Mouse (Mus musculus): ENCODE measurements around the gene Olfr1412.

DNA sequence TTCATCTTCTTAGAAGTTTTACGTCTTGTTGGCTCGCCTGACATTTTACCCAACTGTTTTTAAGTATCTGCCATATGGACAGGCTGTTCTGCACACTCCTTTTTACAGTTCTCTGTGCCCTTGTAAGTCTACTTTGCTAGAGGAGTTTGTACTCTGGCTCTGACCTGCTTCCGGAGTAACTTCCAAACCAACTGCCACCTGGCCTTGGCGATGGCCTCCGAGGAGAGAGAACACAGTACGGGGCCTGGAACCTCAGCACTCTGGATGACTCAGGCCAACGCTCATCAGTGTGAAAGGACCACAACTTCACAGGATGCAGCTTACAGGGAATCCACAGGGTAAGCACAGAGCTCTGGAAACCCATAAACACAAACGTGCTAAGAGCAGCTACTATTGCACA lies 48.1 kb downstream of the Olfr1412 start:
- no peak for TF ChIP-seq CTCF (IDR thresholded peaks at IDR 0.05; ENCODE audit: low read depth, low read length)
- no peak for TF ChIP-seq EP300 (IDR thresholded peaks at IDR 0.05; ENCODE audit: insufficient read depth, low read depth, low read length)
- no peak for TF ChIP-seq POLR2A (IDR thresholded peaks at IDR 0.05; ENCODE audit: insufficient read depth, low read length)
